Mouse (Mus musculus) E14TG2a.4 (cell line): ENCODE results near the gene Tgfb1.

Experiments used
- CTCF ChIP-seq: conservative IDR thresholded peaks from 2 replicates; pipeline ENCODE4 v1.5.1; 2014; ENCODE audit warnings: low read length
- NANOG ChIP-seq: IDR thresholded peaks from 2 replicates; pipeline ENCODE4 v1.6.1; 2014; ENCODE audit warnings: borderline replicate concordance, low read length, mixed read lengths

DNA sequence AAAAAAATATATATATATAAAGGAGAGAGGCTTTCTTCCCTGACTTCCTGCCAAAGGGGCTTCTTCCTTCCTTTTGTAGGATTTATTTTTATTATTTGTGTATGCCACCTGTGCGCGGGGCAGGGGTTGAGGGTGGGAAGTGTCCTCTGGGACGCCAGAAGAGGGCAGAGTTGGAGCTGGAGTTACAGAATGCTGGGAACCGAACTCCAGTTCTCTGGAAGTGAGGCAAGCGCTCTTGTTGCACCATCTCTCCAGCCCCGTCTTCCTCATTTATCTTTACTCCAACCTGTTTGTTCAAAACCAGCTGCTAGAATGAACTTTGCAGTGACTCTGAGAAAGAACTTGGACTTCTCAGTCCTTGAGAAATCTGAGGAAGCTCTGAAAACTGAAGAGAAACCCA, 6.8 kb upstream of the Tgfb1 start:
- TF ChIP-seq CTCF = no peak
- TF ChIP-seq NANOG = no peak
